Mouse (Mus musculus) MEL (cell line): ENCODE results near the gene Cyp2d11. TPM values are rescaled to one million over a fixed set of nuclear protein-coding genes. Genes with fewer than 3 reads are reported as not detected.

Experiments
- DNase-seq: peaks from one replicate; pipeline ENCODE4 v3.0.0; 2011; ENCODE audit warnings: low read depth, low spot score
- H3K27ac ChIP-seq: 2 replicates; pipeline ENCODE4 v1.5.1; 2012; ENCODE audit warnings: low read depth, mild to moderate bottlenecking, control low read depth, low read length, moderate library complexity; ENCODE audit not compliant: control insufficient read depth
- H3K27me3 ChIP-seq, 2 experiments: fragments of 150-350 bp in 1 of 2; sonication (generic) in 1 of 2; 2 replicates each; pipeline ENCODE4 v1.6.1; 2012; ENCODE audit warnings: low read length in 2 of 2, mild to moderate bottlenecking in 2 of 2, improper control_type of control experiment in 1 of 2, moderate library complexity in 1 of 2; ENCODE audit not compliant: insufficient read depth in 2 of 2, control insufficient read depth in 1 of 2
- H3K36me3 ChIP-seq, 2 experiments: 2 replicates each; pipeline ENCODE4 v1.6.1; 2012 to 2014; ENCODE audit warnings: low read length in 2 of 2, improper control_type of control experiment in 1 of 2, inconsistent platforms in 1 of 2, mild to moderate bottlenecking in 1 of 2; ENCODE audit not compliant: insufficient read depth in 2 of 2, control insufficient read depth in 1 of 2
- H3K4me1 ChIP-seq, 2 experiments: fragments of 150-350 bp in 1 of 2; sonication (generic) in 1 of 2; 2 replicates each; pipeline ENCODE4 v1.6.1; 2012; ENCODE audit warnings: low read length in 2 of 2, improper control_type of control experiment in 1 of 2, mild to moderate bottlenecking in 1 of 2; ENCODE audit not compliant: insufficient read depth in 2 of 2, control insufficient read depth in 1 of 2
- H3K4me3 ChIP-seq, 2 experiments: fragments of 150-350 bp in 1 of 2; sonication (generic) in 1 of 2; 2 replicates each; pipeline ENCODE4 v1.5.1; 2012; ENCODE audit warnings: low read depth in 2 of 2, low read length in 2 of 2, mild to moderate bottlenecking in 2 of 2, moderate library complexity in 2 of 2, control low read depth in 1 of 2, improper control_type of control experiment in 1 of 2; ENCODE audit not compliant: control insufficient read depth in 1 of 2, insufficient read depth in 1 of 2
- H3K79me2 ChIP-seq: 2 replicates; pipeline ENCODE4 v1.6.1; 2012; ENCODE audit warnings: mild to moderate bottlenecking, low read length, moderate library complexity; ENCODE audit not compliant: control insufficient read depth, poor library complexity, insufficient read depth
- H3K9ac ChIP-seq: 2 replicates; pipeline ENCODE4 v1.6.1; 2012; ENCODE audit warnings: low read depth, mild to moderate bottlenecking, control low read depth, low read length, moderate library complexity; ENCODE audit not compliant: control insufficient read depth, poor library complexity, severe bottlenecking
- H3K9me3 ChIP-seq: fragments of 150-350 bp; sonication (generic); replicated peaks from 2 replicates; pipeline ENCODE4 v1.6.1; 2012; ENCODE audit warnings: mild to moderate bottlenecking, low read length, improper control_type of control experiment, moderate library complexity; ENCODE audit not compliant: insufficient read depth
- CHD2 ChIP-seq: IDR thresholded peaks from 2 replicates; pipeline ENCODE4 v1.6.1; 2011; ENCODE audit warnings: low read length, improper control_type of control experiment
- CTCF ChIP-seq, 3 experiments: IDR thresholded peaks in 2 of 3; conservative IDR thresholded peaks in 1 of 3; 2 replicates each; pipeline ENCODE4 v1.5.1; 2011 to 2012; ENCODE audit warnings: low read length in 3 of 3, low read depth in 2 of 3, mild to moderate bottlenecking in 2 of 3, improper control_type of control experiment in 1 of 3, inconsistent platforms in 1 of 3, mixed read lengths in 1 of 3, moderate library complexity in 1 of 3; ENCODE audit not compliant: control insufficient read depth in 1 of 3, insufficient read depth in 1 of 3, poor library complexity in 1 of 3, severe bottlenecking in 1 of 3
- E2F4 ChIP-seq: IDR thresholded peaks from 2 replicates; pipeline ENCODE4 v1.6.1; 2011; ENCODE audit warnings: low read depth, low read length, improper control_type of control experiment, borderline replicate concordance
- ELF1 ChIP-seq: IDR thresholded peaks from 2 replicates; pipeline ENCODE4 v1.6.1; 2014; ENCODE audit warnings: low read depth, mild to moderate bottlenecking, inconsistent platforms, low read length, improper control_type of control experiment, moderate library complexity
- GABPA ChIP-seq: IDR thresholded peaks from 2 replicates; pipeline ENCODE4 v1.6.1; 2012; ENCODE audit warnings: low read depth, mild to moderate bottlenecking, inconsistent platforms, low read length, improper control_type of control experiment, moderate library complexity
- GATA1 ChIP-seq: IDR thresholded peaks from 2 replicates; pipeline ENCODE4 v1.6.1; 2011; ENCODE audit warnings: low read depth, low read length, improper control_type of control experiment
- MAX ChIP-seq: IDR thresholded peaks from 2 replicates; pipeline ENCODE4 v1.6.1; 2011; ENCODE audit warnings: low read length, improper control_type of control experiment
- MEF2A ChIP-seq: IDR thresholded peaks from 2 replicates; pipeline ENCODE4 v1.6.1; 2014; ENCODE audit warnings: low read depth, mild to moderate bottlenecking, inconsistent platforms, low read length, improper control_type of control experiment; ENCODE audit not compliant: poor library complexity, insufficient replicate concordance, severe bottlenecking; ENCODE audit errors: extremely low read depth
- NRF1 ChIP-seq: IDR thresholded peaks from 2 replicates; pipeline ENCODE4 v1.6.1; 2014; ENCODE audit warnings: low read depth, mild to moderate bottlenecking, inconsistent platforms, low read length, improper control_type of control experiment, moderate library complexity; ENCODE audit not compliant: poor library complexity, insufficient read depth, severe bottlenecking
- POLR2A ChIP-seq, 2 experiments: IDR thresholded peaks; 2 replicates each; pipeline ENCODE4 v1.6.1; 2011 to 2012; ENCODE audit warnings: low read length in 2 of 2, mild to moderate bottlenecking in 2 of 2, control low read depth in 1 of 2, improper control_type of control experiment in 1 of 2, low read depth in 1 of 2, moderate library complexity in 1 of 2; ENCODE audit not compliant: control insufficient read depth in 1 of 2, insufficient read depth in 1 of 2, poor library complexity in 1 of 2
- POLR2AphosphoS5 ChIP-seq: IDR thresholded peaks from 2 replicates; pipeline ENCODE4 v1.6.1; 2012; ENCODE audit warnings: low read depth, borderline replicate concordance, mild to moderate bottlenecking, inconsistent platforms, low read length, moderate library complexity, mixed read lengths
- RAD21 ChIP-seq: IDR thresholded peaks from 2 replicates; pipeline ENCODE4 v1.6.1; 2011; ENCODE audit warnings: mild to moderate bottlenecking, low read depth, low read length, improper control_type of control experiment
- RCOR1 ChIP-seq: IDR thresholded peaks from 2 replicates; pipeline ENCODE4 v1.6.1; 2012; ENCODE audit warnings: low read depth, mild to moderate bottlenecking, inconsistent platforms, low read length, improper control_type of control experiment
- SMC3 ChIP-seq: IDR thresholded peaks from 2 replicates; pipeline ENCODE4 v1.6.1; 2011; ENCODE audit warnings: low read depth, low read length, improper control_type of control experiment
- TBP ChIP-seq: IDR thresholded peaks from 2 replicates; pipeline ENCODE4 v1.8.0; 2011; ENCODE audit warnings: low read depth, low read length, improper control_type of control experiment
- USF1 ChIP-seq: IDR thresholded peaks from 2 replicates; pipeline ENCODE4 v1.6.1; 2014; ENCODE audit warnings: low read depth, mild to moderate bottlenecking, inconsistent platforms, low read length, improper control_type of control experiment, moderate library complexity
- USF2 ChIP-seq, 2 experiments: IDR thresholded peaks; 2 replicates each; pipeline ENCODE4 v1.6.1; 2011 to 2012; ENCODE audit warnings: improper control_type of control experiment in 2 of 2, low read length in 2 of 2, borderline replicate concordance in 1 of 2, inconsistent platforms in 1 of 2, low read depth in 1 of 2, mild to moderate bottlenecking in 1 of 2; ENCODE audit not compliant: insufficient read depth in 1 of 2
- ZMIZ1 ChIP-seq: IDR thresholded peaks from 2 replicates; pipeline ENCODE4 v1.6.1; 2012; ENCODE audit warnings: low read depth, mild to moderate bottlenecking, inconsistent platforms, low read length, improper control_type of control experiment, moderate library complexity
- polyA plus RNA-seq, 2 experiments: library from polyadenylated mRNA; stranded (reverse) in 1 of 2; unstranded in 1 of 2; fragments of >175 nt in 1 of 2; fragments of >200 nt in 1 of 2; gene quantifications; 2 replicates each; pipeline versions ENCODE4 v1.2.1 to v1.2.4; 2012; ENCODE audit warnings: low replicate concordance in 2 of 2, low read depth in 1 of 2; ENCODE audit not compliant: insufficient read length in 2 of 2, insufficient read depth in 1 of 2, missing spikeins in 1 of 2
- total RNA-seq: library from RNA; depleted of rRNA; stranded (reverse); fragments of 300-350 nt; gene quantifications from 2 replicates; pipeline ENCODE4 v1.2.3, GENCODE M21; 2012

Cyp2d11 gene
- total and polyA plus RNA-seq, 3 experiments, result not detected

GRCm38 (mm10) chr15:82407536-82407935, 13.7 kb upstream of the Cyp2d11 start:
- Histone ChIP-seq H3K36me3 (no peaks in the 10 kb centered on the region), H3K79me2 (no peaks in the 10 kb centered on the region), H3K27me3 (peaks cover 0 to 5% of the 10 kb centered on the region in 2 experiments; a peak in 2 of 4 replicates), H3K9ac (no peak overlapping the region)
- no peak for TF ChIP-seq MEF2A
- no peak for TF ChIP-seq USF2 (IDR thresholded peaks at IDR 0.05; ENCODE audit: borderline replicate concordance in 1 of 2, insufficient read depth in 1 of 2, low read depth in 1 of 2, low read length in 2 of 2)
- TF ChIP-seq E2F4, result no peak
- TF ChIP-seq USF1, result no peak
- no peak for TF ChIP-seq CTCF (IDR thresholded peaks at IDR 0.05 in 2 of 3, conservative IDR thresholded peaks at IDR 0.05 in 1 of 3; ENCODE audit: control insufficient read depth in 1 of 3, insufficient read depth in 1 of 3, low read depth in 2 of 3, low read length in 3 of 3, poor library complexity in 1 of 3, severe bottlenecking in 1 of 3)
- no peak for TF ChIP-seq GABPA
- no peak for TF ChIP-seq NRF1
- no peak for TF ChIP-seq RCOR1
- no peak for TF ChIP-seq POLR2A (IDR thresholded peaks at IDR 0.05; ENCODE audit: control insufficient read depth in 1 of 2, insufficient read depth in 1 of 2, low read depth in 1 of 2, low read length in 2 of 2, poor library complexity in 1 of 2)
- no peak for TF ChIP-seq ELF1
- no peak for TF ChIP-seq TBP
- no peak for TF ChIP-seq ZMIZ1
- no peak for TF ChIP-seq CHD2
- no peak for TF ChIP-seq RAD21
- TF ChIP-seq POLR2AphosphoS5, result no peak
- TF ChIP-seq GATA1, result no peak
- TF ChIP-seq, all 39 proteins: peak for 0
- no peaks in the 10 kb centered on the region for H3K9me3 ChIP-seq
- DNase-seq, result no peak
- no peak overlapping the region for H3K27ac ChIP-seq
- H3K4me3 ChIP-seq, result no peak overlapping the region
- H3K4me1 ChIP-seq, result no peaks in the 10 kb centered on the region

DNA sequence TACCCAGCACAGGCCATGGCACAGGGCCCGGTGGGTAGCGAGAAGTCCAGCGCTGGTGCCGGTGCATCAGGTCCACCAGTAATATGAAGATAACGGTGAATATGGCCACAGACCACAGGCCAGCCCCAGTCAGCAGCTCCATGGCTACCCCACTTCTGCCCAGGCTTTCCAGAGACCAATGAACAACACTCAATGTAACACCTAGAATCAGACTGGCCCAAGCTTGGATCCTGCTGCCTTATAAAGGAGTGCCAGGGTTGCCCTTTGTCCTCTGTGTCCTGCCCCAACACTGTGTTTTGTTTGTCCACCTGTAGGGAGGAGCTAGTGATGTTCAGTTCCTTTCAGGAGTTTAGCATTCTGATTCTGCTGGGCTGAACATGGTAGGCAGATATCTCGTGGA, 13.2 kb upstream of the Cyp2d11 start, which contains the start of gene Cyp2d10:
Cyp2d10 (minus strand) TSS at position 215 of the 400 bp plus-strand sequence.
- Histone ChIP-seq H3K4me1 (no peaks in the 10 kb centered on the region), H3K9me3 (no peaks in the 10 kb centered on the region), H3K36me3 (no peaks in the 10 kb centered on the region), H3K27me3 (peaks cover 0 to 5% of the 10 kb centered on the region in 2 experiments; a peak in 2 of 4 replicates), H3K9ac (no peak within 1 kb of the TSS)
- no peak for DNase-seq
- TF ChIP-seq TBP (no peak), POLR2A (IDR thresholded peaks at IDR 0.05; ENCODE audit: control insufficient read depth in 1 of 2, insufficient read depth in 1 of 2, low read depth in 1 of 2, low read length in 2 of 2, poor library complexity in 1 of 2) (no peak), SMC3 (no peak), MAX (no peak), CHD2 (no peak), NRF1 (no peak), E2F4 (no peak)
- TF ChIP-seq, all 39 proteins: peak for 0
- H3K79me2 ChIP-seq, result no peaks in the 10 kb centered on the region
- no peak within 1 kb of the TSS for H3K4me3 ChIP-seq
- no peak within 1 kb of the TSS for H3K27ac ChIP-seq
